Mouse (Mus musculus): Measurements from ENCODE around the gene H2afx. TPM values are rescaled to one million over a fixed set of nuclear protein-coding genes. Genes with fewer than 3 reads are reported as not detected.
"Not testable (repeated sequence)": the region's sequence is repeated elsewhere in the genome, so short reads cannot be mapped to it uniquely, and the experiment has no call there.

The H2afx gene
- polyA plus RNA-seq, 1 experiment = 123 TPM

- no peak overlapping the region for H3ac ChIP-seq (ENCODE audit: control insufficient read depth, insufficient read length)
- no peaks in the 10 kb centered on the region for H3K27me3 ChIP-seq (ENCODE audit: control insufficient read depth, insufficient read depth, insufficient read length)
- H3K79me2 ChIP-seq (ENCODE audit: control insufficient read depth, insufficient read depth) = peaks cover 27% of the 10 kb centered on the region
- no peak overlapping the region for H3K4me2 ChIP-seq (ENCODE audit: low read depth)
- H3K36me3 ChIP-seq (ENCODE audit: control insufficient read depth, insufficient read depth) = peaks cover 48% of the 10 kb centered on the region
- TF ChIP-seq TCF12 (IDR thresholded peaks at IDR 0.05; ENCODE audit: insufficient read depth, poor library complexity, severe bottlenecking) = no peak
- TF ChIP-seq MAX (IDR thresholded peaks at IDR 0.05; ENCODE audit: low read depth) = no peak
- no peak for TF ChIP-seq E2F4 (IDR thresholded peaks at IDR 0.05; ENCODE audit: insufficient read depth)
- no peak for TF ChIP-seq TCF3 (IDR thresholded peaks at IDR 0.05; ENCODE audit: insufficient read length, low read depth)
- TF ChIP-seq POLR2AphosphoS2 (IDR thresholded peaks at IDR 0.05; ENCODE audit: insufficient read length, low read depth) = no peak
- no peak for TF ChIP-seq MYOD1 (IDR thresholded peaks at IDR 0.05; ENCODE audit: control insufficient read depth in 1 of 3, insufficient read length in 2 of 3, low read depth in 2 of 3)
- no peak for TF ChIP-seq USF1 (IDR thresholded peaks at IDR 0.05; ENCODE audit: low read depth)
- TF ChIP-seq MYOG (IDR thresholded peaks at IDR 0.05; ENCODE audit: control insufficient read depth in 1 of 3, insufficient read depth in 1 of 3, insufficient read length in 2 of 3, low read depth in 2 of 3) = no peak
- no peak for TF ChIP-seq CEBPB (IDR thresholded peaks at IDR 0.05; ENCODE audit: insufficient read depth, poor library complexity, severe bottlenecking)
- no peak for TF ChIP-seq REST (IDR thresholded peaks at IDR 0.05; ENCODE audit: insufficient read depth, insufficient read length)
- no peak for TF ChIP-seq SRF (IDR thresholded peaks at IDR 0.05; ENCODE audit: control insufficient read depth, insufficient read length, low read depth)
- no peak for TF ChIP-seq POLR2A (IDR thresholded peaks at IDR 0.05; ENCODE audit: insufficient read length, low read depth)
- no peak overlapping the region for H3K4me3 ChIP-seq
Measured at GRCm38 (mm10) chr9:44332918-44333638, 1.4 kb upstream of the H2afx start.

DNA sequence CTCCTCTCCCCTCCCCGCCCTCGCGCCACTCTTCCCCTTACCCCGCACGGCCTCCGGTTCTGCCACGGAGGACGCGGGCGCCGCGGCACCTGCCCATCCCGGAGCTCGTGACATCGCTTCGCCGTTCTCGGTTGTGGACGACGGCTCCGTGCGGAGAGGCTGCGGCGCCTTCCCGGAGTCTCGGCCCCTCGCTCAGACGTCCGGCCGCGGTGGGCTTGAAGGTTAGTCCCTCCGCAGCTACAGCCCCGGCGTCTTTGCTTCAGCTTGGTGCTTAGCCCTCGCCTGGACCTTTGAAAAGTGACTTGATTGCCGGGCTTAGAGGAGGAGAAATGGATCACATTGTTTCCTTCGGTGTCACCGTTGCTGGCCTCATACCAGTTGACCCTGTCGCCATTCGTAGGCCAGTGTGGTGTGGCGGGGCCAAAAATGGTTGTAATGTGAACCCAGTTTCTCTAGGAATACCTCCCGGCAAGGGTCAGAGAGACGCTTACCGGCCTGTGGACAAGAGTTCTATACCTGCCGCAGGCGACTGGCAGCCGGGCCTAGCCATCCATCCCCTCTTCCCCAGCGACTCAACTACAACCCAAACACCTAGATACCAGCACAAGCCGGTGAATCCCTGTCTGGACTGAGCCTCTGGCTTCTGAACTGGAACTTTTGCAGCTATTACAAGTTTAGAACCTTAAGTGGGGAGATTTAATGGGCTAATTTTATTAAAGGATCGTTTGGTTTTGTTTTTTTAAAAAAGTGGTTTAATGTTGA is 1.0 kb downstream of the H2afx start:
- peak overlapping the region; percentile 80 for H3K4me2 ChIP-seq (ENCODE audit: low read depth)
- peaks cover 42% of the 10 kb centered on the region for H3K36me3 ChIP-seq (ENCODE audit: control insufficient read depth, insufficient read depth)
- TF ChIP-seq MAX (IDR thresholded peaks at IDR 0.05; ENCODE audit: low read depth) (no peak), MYOG (IDR thresholded peaks at IDR 0.05; ENCODE audit: control insufficient read depth in 1 of 3, insufficient read depth in 1 of 3, insufficient read length in 2 of 3, low read depth in 2 of 3) (peak in 1 of 3 experiments; percentile 26), SRF (IDR thresholded peaks at IDR 0.05; ENCODE audit: control insufficient read depth, insufficient read length, low read depth) (no peak), POLR2AphosphoS2 (IDR thresholded peaks at IDR 0.05; ENCODE audit: insufficient read length, low read depth) (peak; percentile 67), E2F4 (IDR thresholded peaks at IDR 0.05; ENCODE audit: insufficient read depth) (no peak), TCF12 (IDR thresholded peaks at IDR 0.05; ENCODE audit: insufficient read depth, poor library complexity, severe bottlenecking) (no peak), CEBPB (IDR thresholded peaks at IDR 0.05; ENCODE audit: insufficient read depth, poor library complexity, severe bottlenecking) (no peak), TCF3 (IDR thresholded peaks at IDR 0.05; ENCODE audit: insufficient read length, low read depth) (no peak), REST (IDR thresholded peaks at IDR 0.05; ENCODE audit: insufficient read depth, insufficient read length) (no peak)
- H3ac ChIP-seq (ENCODE audit: control insufficient read depth, insufficient read length) = peak overlapping the region; percentile 86
- no peaks in the 10 kb centered on the region for H3K27me3 ChIP-seq (ENCODE audit: control insufficient read depth, insufficient read depth, insufficient read length)
- peak overlapping the region; percentile 76 for H3K4me3 ChIP-seq
- peaks cover 23% of the 10 kb centered on the region for H3K79me2 ChIP-seq (ENCODE audit: control insufficient read depth, insufficient read depth)

- Histone ChIP-seq H3K4me3 (peak overlapping the region; percentile 76), H3K27me3 (ENCODE audit: control insufficient read depth, insufficient read depth, insufficient read length) (no peaks in the 10 kb centered on the region), H3K79me2 (ENCODE audit: control insufficient read depth, insufficient read depth) (peaks cover 27% of the 10 kb centered on the region), H3K36me3 (ENCODE audit: control insufficient read depth, insufficient read depth) (peaks cover 37% of the 10 kb centered on the region), H3K4me2 (ENCODE audit: low read depth) (peak overlapping the region; percentile 80), H3ac (ENCODE audit: control insufficient read depth, insufficient read length) (peak overlapping the region; percentile 86)
- TF ChIP-seq POLR2AphosphoS2 (IDR thresholded peaks at IDR 0.05; ENCODE audit: insufficient read length, low read depth) (no peak), TCF12 (IDR thresholded peaks at IDR 0.05; ENCODE audit: insufficient read depth, poor library complexity, severe bottlenecking) (no peak), MYOD1 (IDR thresholded peaks at IDR 0.05; ENCODE audit: control insufficient read depth in 1 of 3, insufficient read length in 2 of 3, low read depth in 2 of 3) (no peak)
Measured at GRCm38 (mm10) chr9:44336093-44336406, 1.6 kb downstream of the H2afx start.

DNA sequence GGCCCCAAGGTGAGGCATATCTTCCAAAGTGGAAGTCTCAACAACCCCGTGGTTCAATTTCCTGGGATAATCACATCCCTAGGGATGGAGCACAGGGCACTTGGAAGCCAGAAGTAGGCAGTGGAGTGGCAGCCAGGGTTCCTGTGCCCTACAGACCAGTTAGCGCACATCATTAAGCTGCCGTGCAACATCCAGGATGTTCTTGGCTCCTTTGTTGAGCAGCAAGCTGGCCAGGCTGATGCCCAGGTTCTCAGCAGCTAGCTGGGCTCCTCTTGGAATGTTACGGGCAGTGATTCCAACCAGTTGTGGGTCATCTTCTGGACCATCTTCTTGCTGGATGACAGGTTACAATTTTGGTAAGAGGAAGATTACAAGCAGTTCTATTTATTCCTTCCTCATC is 2.0 kb downstream of the H2afx start:
- H3K79me2 ChIP-seq (ENCODE audit: control insufficient read depth, insufficient read depth) = peaks cover 27% of the 10 kb centered on the region
- H3K36me3 ChIP-seq (ENCODE audit: control insufficient read depth, insufficient read depth) = peaks cover 32% of the 10 kb centered on the region
- TF ChIP-seq POLR2AphosphoS2 (IDR thresholded peaks at IDR 0.05; ENCODE audit: insufficient read length, low read depth) = peak; percentile 54
- H3ac ChIP-seq (ENCODE audit: control insufficient read depth, insufficient read length); H3K27me3 ChIP-seq (ENCODE audit: control insufficient read depth, insufficient read depth, insufficient read length): not testable (repeated sequence)
- peak overlapping the region; percentile 80 for H3K4me2 ChIP-seq (ENCODE audit: low read depth)
- peak overlapping the region; percentile 76 for H3K4me3 ChIP-seq

DNA sequence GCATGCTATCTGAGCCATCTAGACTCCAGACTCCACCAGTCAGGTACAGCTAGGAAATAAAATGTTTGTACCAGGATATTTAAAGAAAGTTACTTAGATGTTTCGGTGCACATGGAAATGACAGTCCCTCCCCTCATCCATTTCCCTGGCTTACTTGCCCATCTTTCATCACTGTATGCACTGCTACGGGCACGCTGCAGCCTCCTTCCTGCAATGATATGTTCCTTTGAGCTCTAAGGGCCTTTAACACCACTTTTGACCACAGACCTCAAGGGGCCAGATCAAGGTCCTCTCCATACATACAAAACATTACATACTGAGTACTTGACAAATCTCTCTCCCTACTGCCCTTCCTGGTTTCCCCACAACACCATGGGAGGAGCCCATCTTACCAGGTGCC is 2.5 kb downstream of the H2afx start:
- H3K36me3 ChIP-seq (ENCODE audit: control insufficient read depth, insufficient read depth) = peaks cover 28% of the 10 kb centered on the region
- peak overlapping the region; percentile 80 for H3K4me2 ChIP-seq (ENCODE audit: low read depth)
- H3K27me3 ChIP-seq (ENCODE audit: control insufficient read depth, insufficient read depth, insufficient read length) = no peaks in the 10 kb centered on the region
- peaks cover 27% of the 10 kb centered on the region for H3K79me2 ChIP-seq (ENCODE audit: control insufficient read depth, insufficient read depth)
- TF ChIP-seq E2F4 (IDR thresholded peaks at IDR 0.05; ENCODE audit: insufficient read depth) (no peak), SRF (IDR thresholded peaks at IDR 0.05; ENCODE audit: control insufficient read depth, insufficient read length, low read depth) (no peak), POLR2AphosphoS2 (IDR thresholded peaks at IDR 0.05; ENCODE audit: insufficient read length, low read depth) (peak; percentile 60)
- H3ac ChIP-seq (ENCODE audit: control insufficient read depth, insufficient read length) = no peak overlapping the region
- H3K4me3 ChIP-seq = peak overlapping the region; percentile 76
